In genomic region chr7:37337616-37338015, GRCm38 (mm10) we compare ENCODE assay signal across 9 mouse cellular contexts.
DNase-seq lines count a peak whose midpoint lies in the region; ATAC-seq and TF ChIP-seq lines count a peak whose summit lies in the region.
"Had no signal": no experiment of that assay in that cellular context is flagged by ENCODE, and none has a peak within 500 bp of the region (broad histone marks: within the 10 kb centered on the region; RNA-seq: fewer than 3 reads in every experiment).

No protein-coding gene starts in this region.

- H3K4me2 ChIP-seq in heart, embryonic 15.5 days: peak overlapping the region; percentile 76
- peak overlapping the region; percentile 79 for H3K4me2 ChIP-seq in forebrain, embryonic 16.5 days (ENCODE audit: low read length)
- H3K4me2 ChIP-seq in midbrain, embryonic 14.5 days (ENCODE audit: low read length): peak overlapping the region; percentile 73

- DNase-seq in heart, adult 2 months: no peak
- peak; percentile 71 to 76 for DNase-seq in cerebellum, postnatal 10 days
- no peak for DNase-seq in midbrain, embryonic 14.5 days
- no peak for DNase-seq in layer of hippocampus, adult 9-10 months (ENCODE audit: low spot score)
- no peak for DNase-seq in ovary, adult 18-20 months (ENCODE audit: low spot score)
- DNase-seq: kidney, postnatal 25 days had no signal

- no peak for TF ChIP-seq EP300 in heart, adult 2 months (IDR thresholded peaks at IDR 0.05; ENCODE audit: insufficient read depth, low read depth, low read length)

- intact Hi-C loops in heart, adult 2 months (cut with DNase I): no loop called here

- H3K27ac ChIP-seq in heart, embryonic 15.5 days: no peak overlapping the region
- H3K27ac ChIP-seq in heart, adult 2 months: no peak overlapping the region
- H3K27ac ChIP-seq in forebrain, embryonic 16.5 days (ENCODE audit: low read length): peak overlapping the region; percentile 90
- H3K27ac ChIP-seq in midbrain, embryonic 14.5 days (replicated peaks; ENCODE audit: low read depth, low read length): peak overlapping the region; percentile 66; the same call in 1 of the 2 replicates

- peaks cover 9% of the 10 kb centered on the region for H3K4me1 ChIP-seq in heart, embryonic 15.5 days (replicated peaks)
- H3K4me1 ChIP-seq in heart, adult 2 months (ENCODE audit: control insufficient read depth, insufficient read depth, low read length): no peaks in the 10 kb centered on the region
- peaks cover 32% of the 10 kb centered on the region for H3K4me1 ChIP-seq in forebrain, embryonic 16.5 days (replicated peaks; ENCODE audit: control insufficient read depth, insufficient read depth, low read length)
- peaks cover 31% of the 10 kb centered on the region for H3K4me1 ChIP-seq in midbrain, embryonic 14.5 days (ENCODE audit: control insufficient read depth, insufficient read depth, low read length)

- TF ChIP-seq CTCF in heart, adult 2 months (IDR thresholded peaks at IDR 0.05): no peak

- 63% methylated on average over 11 of the region's 11 CpGs for WGBS in heart, embryonic 15.5 days
- 71% methylated on average over 11 of the region's 11 CpGs for WGBS in heart, adult 2 months
- 22% methylated on average over 11 of the region's 11 CpGs for WGBS in forebrain, embryonic 16.5 days
- WGBS in midbrain, embryonic 14.5 days: 53% methylated on average over 11 of the region's 11 CpGs

- H3K4me3 ChIP-seq in heart, embryonic 15.5 days: no peak overlapping the region; the same call in 1 of the 2 replicates
- H3K4me3 ChIP-seq in heart, adult 2 months: no peak overlapping the region
- peak overlapping the region; percentile 18 for H3K4me3 ChIP-seq in forebrain, embryonic 16.5 days (replicated peaks; ENCODE audit: low read length)
- H3K4me3 ChIP-seq in midbrain, embryonic 14.5 days (replicated peaks; ENCODE audit: low read depth, low read length): no peak overlapping the region

- TF ChIP-seq POLR2A in heart, adult 2 months (IDR thresholded peaks at IDR 0.05; ENCODE audit: insufficient read depth, low read depth, low read length): no peak

- H3K36me3 ChIP-seq in heart, embryonic 15.5 days: no peaks in the 10 kb centered on the region
- H3K36me3 ChIP-seq in heart, adult 2 months (ENCODE audit: control insufficient read depth, insufficient read depth, low read length): no peaks in the 10 kb centered on the region
- no peaks in the 10 kb centered on the region for H3K36me3 ChIP-seq in forebrain, embryonic 16.5 days (ENCODE audit: control insufficient read depth, insufficient read depth)
- no peaks in the 10 kb centered on the region for H3K36me3 ChIP-seq in midbrain, embryonic 14.5 days (ENCODE audit: control insufficient read depth, insufficient read depth, low read length)

- no peaks in the 10 kb centered on the region for H3K9me3 ChIP-seq in heart, embryonic 15.5 days (replicated peaks)
- H3K9me3 ChIP-seq in forebrain, embryonic 16.5 days (ENCODE audit: control insufficient read depth, low read length): no peaks in the 10 kb centered on the region
- no peaks in the 10 kb centered on the region for H3K9me3 ChIP-seq in midbrain, embryonic 14.5 days (ENCODE audit: control insufficient read depth, low read length)

- H3K79me2 ChIP-seq in heart, adult 2 months (replicated peaks; ENCODE audit: control insufficient read depth, insufficient read depth, low read length): no peaks in the 10 kb centered on the region

- no peak overlapping the region for H3K9ac ChIP-seq in heart, embryonic 15.5 days
- H3K9ac ChIP-seq in heart, adult 2 months (ENCODE audit: low read depth, low read length): no peak overlapping the region
- H3K9ac ChIP-seq in forebrain, embryonic 16.5 days (replicated peaks; ENCODE audit: low read depth, low read length): peak overlapping the region; percentile 44
- no peak overlapping the region; the same call in 1 of the 2 replicates for H3K9ac ChIP-seq in midbrain, embryonic 14.5 days (replicated peaks; ENCODE audit: low read length)

- peaks cover 31% of the 10 kb centered on the region for H3K27me3 ChIP-seq in heart, embryonic 15.5 days
- H3K27me3 ChIP-seq in heart, adult 2 months (ENCODE audit: control insufficient read depth, insufficient read depth, low read length): 0 out of 2 replicates have a peak, but pooled peaks cover 1% of the 10 kb centered on the region
- H3K27me3 ChIP-seq in forebrain, embryonic 16.5 days (replicated peaks; ENCODE audit: control insufficient read depth, insufficient read depth, low read length): no peaks in the 10 kb centered on the region
- H3K27me3 ChIP-seq in midbrain, embryonic 14.5 days (ENCODE audit: control insufficient read depth, insufficient read depth, low read length): no peaks in the 10 kb centered on the region

- ATAC-seq in heart, embryonic 15.5 days (replicated peaks; ENCODE audit: insufficient number of reproducible peaks, insufficient read depth, low FRiP score, low read depth): no peak
- peak; percentile 23 for ATAC-seq in forebrain, embryonic 16.5 days
- no peak for ATAC-seq in midbrain, embryonic 14.5 days (ENCODE audit: low FRiP score, low TSS enrichment)
- ATAC-seq in activated CD4-positive, CD25-positive, alpha-beta regulatory T cell, adult 4 months: no peak

Comparison
In these comparisons a context has a peak if more than half of its experiments do, and no peak if none do; other contexts are left out.
1. H3K27ac ChIP-seq: peak in forebrain, embryonic 16.5 days (single experiment) and midbrain, embryonic 14.5 days (single experiment); none in heart, embryonic 15.5 days (single experiment) and heart, adult 2 months (single experiment).
2. DNase-seq: peak in cerebellum, postnatal 10 days (2 of 2); none in heart, adult 2 months (0 of 2), midbrain, embryonic 14.5 days (single experiment), layer of hippocampus, adult 9-10 months (single experiment) and ovary, adult 18-20 months (single experiment).
3. Peak in every context shown above with its lines, with median percentiles within 50 percentile points of each other: H3K4me2 ChIP-seq.